Mouse (Mus musculus) erythroid progenitor cell, adult 5-6 weeks (primary cell): ENCODE data around the gene Lhcgr. TPM values are rescaled to one million over a fixed set of nuclear protein-coding genes. Genes with fewer than 3 reads are reported as not detected.

Experiments used
- ATAC-seq: replicated peaks from 2 replicates; pipeline ENCODE4 v1.8.0; 2016; ENCODE audit warnings: moderate number of reproducible peaks, mild to moderate bottlenecking, moderate TSS enrichment, inconsistent platforms; ENCODE audit not compliant: poor library complexity, low FRiP score, severe bottlenecking
- total RNA-seq, 2 experiments: library from RNA; stranded (forward) in 1 of 2; stranded (reverse) in 1 of 2; fragments of 150-400 nt in 1 of 2; fragments of 186-747, 209-891 nt in 1 of 2; gene quantifications; 2 replicates each; pipeline versions ENCODE4 v1.2.3 to v1.2.4; 2015 to 2017; ENCODE audit warnings: low replicate concordance in 2 of 2

Lhcgr gene
- total RNA-seq, 2 experiments from 2014 or later, result not detected

- ATAC-seq, result no peak
Observed at GRCm38 (mm10) chr17:88749646-88750045, 42.1 kb downstream of the Lhcgr start.

GRCm38 (mm10) chr17:88706231-88706649 is 85.5 kb downstream of the Lhcgr start:
- ATAC-seq, result no peak

GRCm38 (mm10) chr17:88703112-88703511 is 88.7 kb downstream of the Lhcgr start:
- ATAC-seq, result no peak

GRCm38 (mm10) chr17:88702345-88702744 is 89.4 kb downstream of the Lhcgr start:
- no peak for ATAC-seq

GRCm38 (mm10) chr17:88700901-88701300 is 90.9 kb downstream of the Lhcgr start:
- no peak for ATAC-seq

GRCm38 (mm10) chr17:88696656-88697333 is 95.0 kb downstream of the Lhcgr start:
- ATAC-seq, result no peak

GRCm38 (mm10) chr17:88688226-88688625 is 103.6 kb downstream of the Lhcgr start:
- no peak for ATAC-seq

GRCm38 (mm10) chr17:88675310-88676309 is 116.2 kb downstream of the Lhcgr start:
- ATAC-seq, result no peak

- no peak for ATAC-seq
Observed at GRCm38 (mm10) chr17:88670800-88671199, 121.0 kb downstream of the Lhcgr start.

- no peak for ATAC-seq
Observed at GRCm38 (mm10) chr17:88669921-88670320, 121.9 kb downstream of the Lhcgr start.

- no peak for ATAC-seq
Observed at GRCm38 (mm10) chr17:88668452-88668851, 123.3 kb downstream of the Lhcgr start, which contains the start of gene Gtf2a1l. Gtf2a1l (plus strand) TSS chr17:88668660.

Other genes starting within 250 kb of the Lhcgr start
- gene Ston1, start 194.3 kb downstream of the Lhcgr start, total RNA-seq (2015; ENCODE audit: low replicate concordance), result 1.4 TPM in 1 of 2 replicates, not detected in the other
- not detected in 2 replicates for gene Ston1, start 194.3 kb downstream of the Lhcgr start, total RNA-seq (2017; ENCODE audit: low replicate concordance)
- not detected in 2 replicates for gene Gtf2a1l, start 123.3 kb downstream of the Lhcgr start, total RNA-seq (2015; ENCODE audit: low replicate concordance)
- gene Gtf2a1l, start 123.3 kb downstream of the Lhcgr start, total RNA-seq (2017; ENCODE audit: low replicate concordance), result not detected in 2 replicates